Mouse (Mus musculus): ENCODE measurements at regions not wholly inside any gene's neighbourhood (a gene's known extent, or its start where the extent isn't known, plus 50 kb on each side); places are given as distances from the start of the nearest gene placed in this dataset.
"Not testable (repeated sequence)": the region's sequence is repeated elsewhere in the genome, so short reads cannot be mapped to it uniquely, and the experiment has no call there.

GRCm38 (mm10) chr7:116680523-116680922, 176.4 kb downstream of the Nucb2 start:
- DNase-seq (ENCODE audit: low read depth in 1 of 2, low spot score in 2 of 2): no peak

DNA sequence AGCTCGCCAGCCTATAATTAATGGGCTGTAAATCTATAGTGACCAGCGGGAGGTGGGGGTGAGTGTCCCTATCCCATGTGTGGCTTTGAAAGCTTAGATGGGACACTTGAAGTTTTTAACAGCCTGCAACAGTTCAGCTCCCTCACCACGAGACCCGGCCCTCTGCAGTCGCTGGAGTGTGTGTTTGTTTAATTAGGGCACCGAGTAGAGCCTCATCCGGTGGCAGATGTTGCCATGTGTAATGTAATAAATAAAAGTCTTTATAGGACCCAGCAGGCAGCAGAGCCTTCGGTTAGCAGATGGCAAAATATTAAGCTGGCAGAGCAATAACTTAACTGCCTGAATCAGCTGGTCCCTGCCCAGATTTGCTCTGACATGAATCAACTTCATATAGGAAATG, 177.1 kb downstream of the Nucb2 start:
- no peak for DNase-seq (ENCODE audit: low read depth in 1 of 2, low spot score in 2 of 2)

GRCm38 (mm10) chr7:116700409-116700808, 196.2 kb downstream of the Nucb2 start:
- DNase-seq (ENCODE audit: low read depth in 1 of 2, low spot score in 2 of 2): no peak

DNA sequence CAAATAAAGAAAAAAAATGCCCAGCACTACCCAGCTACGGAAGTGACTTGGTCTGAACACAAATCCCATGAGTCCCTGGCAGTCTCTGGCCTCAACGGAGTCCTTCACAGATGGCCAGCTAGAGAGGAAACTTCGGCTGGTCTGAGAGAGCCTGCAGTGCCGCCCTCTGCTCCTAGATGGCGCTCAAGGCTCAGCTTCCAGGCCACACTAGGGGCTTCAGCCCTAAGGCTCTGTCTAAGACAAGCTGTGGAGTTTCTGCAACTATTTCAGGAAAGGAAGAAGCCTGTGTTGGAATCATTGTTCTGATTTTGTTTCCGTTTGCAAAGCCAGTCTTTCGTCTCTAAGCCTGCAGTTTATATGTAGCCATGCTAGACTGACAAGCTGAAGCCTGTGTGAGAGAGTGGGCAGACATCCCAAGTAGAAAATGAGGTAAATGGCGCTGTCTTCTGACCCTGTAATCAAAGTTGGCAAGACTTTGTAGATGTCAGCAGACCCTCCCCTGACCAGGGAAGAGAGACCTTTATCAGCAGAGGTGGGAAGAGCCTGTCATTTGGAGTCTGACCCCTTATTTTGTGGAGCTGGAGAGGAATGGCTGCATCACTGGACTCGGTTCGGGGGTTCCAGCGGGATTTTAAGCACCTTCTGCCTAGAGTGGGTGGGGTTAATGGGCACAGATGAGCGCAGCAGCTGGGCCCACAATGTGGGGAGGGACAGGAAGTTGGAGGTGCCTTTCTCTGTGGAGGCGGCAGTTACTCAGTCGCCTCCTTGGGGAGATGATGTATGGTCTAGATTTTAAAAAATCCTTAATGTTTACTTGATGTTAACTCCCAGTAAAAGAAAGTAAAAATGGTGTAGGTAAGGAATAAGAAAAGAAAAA, 197.5 kb downstream of the Nucb2 start:
- DNase-seq (ENCODE audit: low read depth in 1 of 2, low spot score in 2 of 2): no peak

- no peak for DNase-seq (ENCODE audit: low read depth in 1 of 2, low spot score in 2 of 2)
These were observed 198.4 kb downstream of the Nucb2 start for GRCm38 (mm10) chr7:116702596-116702995.

GRCm38 (mm10) chr7:116711541-116711940, 207.4 kb downstream of the Nucb2 start:
- DNase-seq (ENCODE audit: low read depth in 1 of 2, low spot score in 2 of 2): no peak

GRCm38 (mm10) chr7:116713200-116713599, 209.0 kb downstream of the Nucb2 start:
- no peak for DNase-seq (ENCODE audit: low read depth in 1 of 2, low spot score in 2 of 2)

- no peak for DNase-seq (ENCODE audit: low read depth in 1 of 2, low spot score in 2 of 2)
These were observed 211.3 kb downstream of the Nucb2 start for GRCm38 (mm10) chr7:116715234-116716046.

DNA sequence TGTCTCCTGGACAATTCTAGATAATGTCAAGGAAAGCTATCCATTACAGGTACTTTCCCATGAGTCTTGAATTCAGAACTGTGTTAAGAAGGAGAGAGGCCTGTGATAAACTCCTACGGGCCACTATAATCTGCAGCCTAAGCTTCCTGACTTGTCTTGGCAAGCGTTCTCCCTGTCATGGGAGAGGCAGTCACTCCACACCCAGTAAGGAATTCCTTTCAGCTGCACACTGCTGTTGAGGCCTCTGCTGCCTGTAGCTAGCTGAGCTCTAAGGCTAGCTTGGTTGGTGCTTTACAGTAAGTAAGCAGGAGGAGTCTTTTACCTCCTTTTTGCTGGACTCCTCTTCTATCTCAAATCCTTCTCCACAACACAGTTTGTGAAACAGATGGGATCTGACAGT, 224.2 kb downstream of the Nucb2 start:
- no peak for DNase-seq (ENCODE audit: low read depth in 1 of 2, low spot score in 2 of 2)

- no peak for DNase-seq (ENCODE audit: low read depth in 1 of 2, low spot score in 2 of 2)
These were observed 225.6 kb downstream of the Nucb2 start for GRCm38 (mm10) chr7:116729795-116730194.

GRCm38 (mm10) chr7:116735676-116736075, 231.5 kb downstream of the Nucb2 start:
- DNase-seq (ENCODE audit: low read depth in 1 of 2, low spot score in 2 of 2): no peak

DNA sequence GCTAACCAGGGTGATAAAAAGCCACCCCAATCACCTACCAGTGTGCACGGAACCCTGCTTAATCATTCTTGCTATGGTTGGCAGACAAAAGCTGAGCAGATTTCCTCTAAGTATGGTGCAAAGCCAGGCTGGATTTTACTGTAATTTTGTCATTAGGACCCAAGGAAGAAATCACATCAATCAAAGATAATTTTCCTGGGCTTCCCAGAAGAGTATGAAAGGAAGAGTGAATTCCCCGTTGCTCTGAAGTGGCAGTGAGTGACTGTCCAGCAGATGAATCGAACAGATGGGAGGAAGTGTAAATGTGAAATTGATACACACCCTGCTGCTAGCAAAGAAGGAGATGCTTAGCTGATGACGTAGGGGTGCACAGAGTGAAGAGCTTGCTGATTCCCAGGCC, 232.2 kb downstream of the Nucb2 start:
- no peak for DNase-seq (ENCODE audit: low read depth in 1 of 2, low spot score in 2 of 2)

DNA sequence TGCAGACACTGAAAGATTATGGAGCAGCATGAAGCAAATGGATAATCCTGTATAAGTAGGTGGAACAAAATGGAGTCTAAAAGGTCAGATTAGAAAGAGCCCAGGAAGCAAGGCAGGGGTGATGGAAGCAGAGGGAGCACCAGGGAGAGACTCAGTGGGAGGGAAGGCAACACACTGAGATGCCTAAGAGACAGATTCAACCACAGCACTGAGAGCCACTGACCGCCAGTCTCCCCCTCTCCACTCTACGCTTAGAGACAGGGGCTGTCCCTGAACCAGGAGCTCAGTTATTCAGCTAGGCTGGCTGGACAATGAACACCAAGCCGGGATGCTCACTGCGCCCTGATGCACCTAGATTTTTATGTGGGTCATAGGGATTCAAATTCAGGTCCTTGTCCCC, 233.8 kb downstream of the Nucb2 start:
- no peak for DNase-seq (ENCODE audit: low read depth in 1 of 2, low spot score in 2 of 2)

- DNase-seq (ENCODE audit: low read depth in 1 of 2, low spot score in 2 of 2): no peak
These were observed 250.4 kb downstream of the Nucb2 start for GRCm38 (mm10) chr7:116754556-116754955.

DNA sequence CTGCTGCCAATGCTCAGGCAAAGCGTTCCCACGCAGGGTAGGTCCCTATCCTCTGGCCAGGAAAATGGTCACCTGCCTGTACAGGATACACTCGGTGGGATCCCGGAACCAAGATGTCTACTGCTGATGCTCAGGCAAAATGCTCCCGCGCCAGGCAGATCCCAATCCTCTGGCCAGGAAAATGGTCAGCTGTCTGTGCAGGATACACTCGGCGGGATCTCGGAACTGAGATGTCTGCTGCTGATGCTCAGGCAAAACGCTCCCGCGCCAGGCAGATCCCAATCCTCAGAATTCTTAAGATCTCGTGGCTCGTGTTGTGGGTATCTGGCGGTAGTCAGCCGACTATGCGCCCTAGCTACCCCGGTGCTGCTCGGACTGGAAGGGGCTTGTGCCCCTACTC, 288.0 kb downstream of the Nucb2 start:
- not testable (repeated sequence) for DNase-seq (ENCODE audit: low read depth in 1 of 2, low spot score in 2 of 2)

GRCm38 (mm10) chr7:116808475-116808874, 304.3 kb downstream of the Nucb2 start:
- no peak for DNase-seq (ENCODE audit: low read depth in 1 of 2, low spot score in 2 of 2)

- no peak for DNase-seq (ENCODE audit: low read depth in 1 of 2, low spot score in 2 of 2)
These were observed 312.3 kb downstream of the Nucb2 start for GRCm38 (mm10) chr7:116816494-116816893.

GRCm38 (mm10) chr7:116817991-116818390, 313.8 kb downstream of the Nucb2 start:
- DNase-seq (ENCODE audit: low read depth in 1 of 2, low spot score in 2 of 2): no peak

- DNase-seq (ENCODE audit: low read depth in 1 of 2, low spot score in 2 of 2): no peak
These were observed 316.4 kb downstream of the Nucb2 start for GRCm38 (mm10) chr7:116820613-116821012.

DNA sequence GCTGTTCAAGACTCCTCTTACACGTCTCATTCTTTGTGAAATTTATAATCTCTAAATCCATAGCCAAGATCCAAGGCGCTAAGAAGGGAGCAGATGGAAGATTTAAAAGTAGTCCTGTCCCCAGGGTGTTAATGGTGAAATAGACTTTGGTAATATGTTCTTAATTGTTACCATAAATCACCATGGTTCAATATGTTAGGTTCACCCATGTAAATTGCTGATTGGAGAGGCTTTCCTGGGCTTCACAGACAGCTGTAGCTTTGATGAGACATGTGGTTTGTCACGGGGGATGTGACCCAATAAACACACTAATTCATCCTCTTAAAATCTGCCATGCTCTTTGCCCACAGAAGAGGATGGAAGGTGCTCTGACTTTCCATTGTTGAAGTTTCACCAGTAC, 338.7 kb downstream of the Nucb2 start:
- DNase-seq (ENCODE audit: low read depth in 1 of 2, low spot score in 2 of 2): no peak

DNA sequence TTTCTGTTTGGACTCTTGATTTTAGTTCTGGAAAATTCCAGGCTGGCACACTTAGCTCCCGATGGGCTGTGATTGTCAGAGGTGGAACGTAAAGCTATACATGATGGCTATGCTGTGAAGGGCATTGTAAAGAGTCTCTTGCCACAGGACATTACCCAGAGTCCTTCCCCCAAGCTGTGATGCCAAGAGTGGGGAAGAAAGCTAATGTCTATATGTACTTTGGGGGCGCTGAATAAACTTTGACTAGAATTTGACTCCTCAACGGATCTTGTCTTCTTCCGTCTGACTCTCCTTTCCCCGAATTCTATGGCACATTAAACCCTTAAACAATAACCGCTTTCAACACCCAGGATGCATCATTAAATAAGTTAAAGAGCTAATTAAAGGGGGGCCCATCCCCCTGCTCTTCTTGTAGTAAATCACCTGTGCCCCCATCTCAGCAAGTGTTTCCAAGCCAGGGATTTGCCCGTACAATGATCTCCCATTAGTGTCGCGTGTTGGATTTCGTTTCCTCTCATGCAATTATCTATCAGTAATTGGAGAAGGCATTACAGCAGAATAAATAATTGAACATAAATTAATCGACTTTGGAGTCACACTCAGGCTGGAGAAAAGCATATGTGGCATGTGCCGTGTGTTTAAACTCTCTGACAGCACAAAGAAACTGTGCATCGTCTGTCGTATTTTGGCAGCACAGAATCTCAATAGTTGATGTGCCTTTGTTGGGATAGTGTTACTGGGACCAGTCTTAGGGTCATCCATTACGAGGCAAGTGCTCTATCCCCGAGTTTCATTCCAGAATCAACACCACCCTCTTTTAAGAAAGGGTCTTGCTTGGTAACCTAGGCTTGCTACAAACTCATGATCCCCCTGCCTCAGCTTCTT, 343.9 kb downstream of the Nucb2 start:
- DNase-seq (ENCODE audit: low read depth in 1 of 2, low spot score in 2 of 2): no peak

All from monocyte, adult 2 months (primary cell).